Mouse (Mus musculus): ENCODE data around the gene Shc3. TPM values are rescaled to one million over a fixed set of nuclear protein-coding genes. Genes with fewer than 3 reads are reported as not detected.

Shc3 gene
- polyA plus RNA-seq (2012; rRNA removed), result 0.03 and 0.05 TPM in 2 replicates

DNA sequence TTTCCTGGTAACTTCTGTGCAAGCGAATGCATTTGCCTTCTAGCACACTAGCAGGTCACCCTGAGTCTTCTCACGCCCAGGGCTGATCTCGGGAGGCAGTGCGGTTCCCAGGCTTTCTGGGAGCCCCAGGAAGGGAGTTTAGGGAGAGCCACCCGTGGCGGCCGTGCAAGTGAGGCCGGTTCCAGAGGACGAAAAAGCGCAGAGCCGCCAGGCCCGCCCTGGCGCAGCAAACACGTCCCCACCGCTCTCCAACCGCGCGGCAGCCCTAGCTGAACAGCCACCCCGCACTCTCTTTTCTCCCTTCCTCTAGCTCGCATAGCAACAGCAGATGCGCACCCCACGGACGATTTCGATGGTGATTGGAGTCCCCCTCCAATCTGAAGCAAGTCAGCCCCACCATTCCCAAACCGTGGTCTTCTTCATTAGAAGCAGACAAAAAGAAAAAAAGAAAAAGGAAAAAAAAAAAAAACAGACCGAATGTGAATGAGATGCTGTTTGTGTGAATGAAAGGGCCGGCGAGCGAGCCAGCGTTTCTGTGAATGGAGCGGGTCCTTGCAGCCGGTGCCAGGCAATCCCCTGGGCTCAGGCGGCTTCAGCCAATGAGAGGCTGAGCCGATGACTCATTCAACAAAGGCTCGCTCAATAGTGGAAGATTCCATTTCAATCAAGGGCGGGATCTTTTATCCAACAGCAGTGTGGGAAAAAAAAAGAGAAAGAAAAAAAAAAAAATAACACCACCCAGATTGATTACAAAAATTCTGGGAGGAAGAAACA lies at the start of gene Shc3:
Shc3 (minus strand) TSS at position 509 of the 774 bp plus-strand sequence.

DNA sequence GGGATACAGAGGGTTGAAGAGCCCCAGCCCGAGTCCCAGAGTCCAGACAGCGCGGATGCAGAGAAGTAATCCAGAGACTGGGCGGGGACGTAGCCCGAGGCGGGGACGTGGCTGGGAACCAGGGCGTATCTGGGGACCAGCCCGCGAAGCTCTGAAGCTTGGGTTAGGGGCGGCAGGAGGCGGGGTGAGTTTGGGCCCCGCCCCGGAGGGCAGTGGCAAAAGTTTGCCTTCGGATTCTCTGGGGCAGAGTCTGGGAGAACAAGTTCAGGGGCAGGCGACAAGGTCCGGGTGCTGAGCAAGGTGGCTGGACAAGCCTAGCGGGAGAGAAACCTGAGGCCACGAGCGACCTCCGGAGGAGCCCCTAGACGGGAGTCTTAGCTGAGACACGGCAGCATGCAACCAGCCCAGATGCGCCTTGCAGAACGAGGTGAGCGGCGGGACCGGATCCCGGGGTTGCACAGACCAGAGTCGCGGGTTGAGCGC lies 160.7 kb downstream of the Shc3 start, which contains the start of gene S1pr3:
S1pr3 (plus strand) TSS at position 121 of the 483 bp plus-strand sequence.

Other genes with a start within 250 kb of the Shc3 start
- 0.47 and 0.69 TPM in 2 replicates for gene S1pr3, start 160.8 kb downstream of the Shc3 start, polyA plus RNA-seq (2012; rRNA removed)
- 231 and 270 TPM in 2 replicates for gene Cks2, start 75.8 kb upstream of the Shc3 start, polyA plus RNA-seq (2012; rRNA removed)
- 13.0 and 13.5 TPM in 2 replicates for gene Secisbp2, start 82.3 kb upstream of the Shc3 start, polyA plus RNA-seq (2012; rRNA removed)
- 4.0 and 5.4 TPM in 2 replicates for gene Sema4d, start 224.3 kb upstream of the Shc3 start, polyA plus RNA-seq (2012; rRNA removed)